Mouse (Mus musculus) left cerebral cortex, adult 18-20 months (tissue): ENCODE measurements around the gene Npb. TPM values are rescaled to one million over a fixed set of nuclear protein-coding genes. Genes with fewer than 3 reads are reported as not detected.

Experiments used
- DNase-seq, 2 experiments: peaks; one replicate each; pipeline ENCODE4 v3.0.0; 2021 to 2022; ENCODE audit warnings: low spot score in 2 of 2, mixed read lengths in 1 of 2
- total RNA-seq, 2 experiments: library from RNA; stranded (reverse); gene quantifications; 2 replicates each; pipeline ENCODE4 v1.2.3; 2021

Npb gene
- total RNA-seq, 2 experiments from 2014 or later: 1.3 TPM; not detected in 1

DNA sequence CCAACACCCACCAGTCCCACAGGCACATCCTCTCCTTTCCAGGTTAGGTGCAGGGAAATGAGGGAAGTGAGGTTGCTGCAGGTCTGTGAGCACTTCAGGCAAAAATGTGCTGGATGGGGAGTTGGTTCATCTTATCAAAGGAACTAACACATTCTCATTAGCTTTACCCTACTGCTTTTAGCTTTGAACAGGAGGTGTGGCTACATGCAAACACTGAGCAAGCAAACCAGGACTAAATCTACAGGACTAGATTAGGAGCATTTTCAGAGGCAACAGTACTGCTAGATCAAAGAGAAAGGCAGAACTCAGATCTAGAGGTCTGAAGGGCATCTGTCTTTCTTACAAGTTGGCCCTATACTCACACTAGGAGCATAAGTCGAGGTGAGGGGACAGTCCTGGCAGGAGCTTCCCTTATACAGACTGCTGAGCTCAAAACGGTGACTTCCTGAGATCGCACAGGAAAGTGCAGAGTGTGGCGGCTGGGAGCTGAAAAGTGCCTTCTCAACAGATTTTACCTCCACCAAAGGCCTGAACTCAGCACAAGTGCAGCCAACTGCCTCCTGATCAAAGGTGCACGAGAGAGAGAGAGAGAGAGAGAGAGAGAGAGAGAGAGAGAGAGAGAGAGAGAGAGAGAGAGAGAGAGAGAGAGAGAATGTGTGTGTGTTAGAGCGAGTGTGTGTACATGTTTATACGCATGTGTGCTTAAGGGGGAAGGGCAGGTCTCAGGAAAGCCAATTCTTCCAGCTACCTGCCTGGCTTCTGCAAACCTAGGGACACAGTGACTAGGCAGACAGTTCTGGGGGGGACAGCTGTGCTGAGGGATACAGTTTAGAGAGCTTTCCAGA is 22.8 kb downstream of the Npb start:
- no peak for DNase-seq

DNA sequence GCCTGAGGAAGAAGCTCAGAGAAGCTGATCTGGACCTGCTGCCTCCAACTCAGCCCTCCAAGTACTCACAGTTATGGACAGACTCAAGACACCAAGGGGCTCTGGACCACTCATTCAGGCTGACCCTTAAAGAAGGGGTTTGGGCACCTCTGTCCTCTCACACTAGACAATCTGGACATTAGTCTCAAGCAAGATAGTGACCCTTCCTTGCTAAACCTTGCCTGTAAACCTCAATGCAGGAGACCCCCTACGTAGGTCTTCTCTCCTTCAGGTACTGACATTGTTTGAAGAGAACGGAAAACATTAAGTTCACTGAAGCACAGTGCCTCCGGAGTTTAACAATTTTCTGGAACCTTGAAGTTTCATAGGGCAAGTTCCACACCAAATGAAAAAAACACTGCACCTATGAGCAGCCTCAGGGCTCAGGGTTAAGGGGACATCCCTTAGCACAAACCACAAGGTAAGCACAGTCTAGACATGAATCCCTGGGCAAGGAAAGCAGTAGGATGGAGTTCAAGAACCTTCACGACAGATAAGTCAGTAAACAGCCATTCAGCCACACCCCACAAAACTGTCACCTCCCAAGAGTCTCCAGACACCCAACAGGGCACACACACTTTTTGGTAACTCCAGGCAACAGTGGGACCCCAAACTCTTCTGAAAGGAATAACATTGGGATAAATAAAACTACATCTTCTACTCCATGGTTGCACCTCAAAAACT is 23.6 kb downstream of the Npb start:
- no peak for DNase-seq

- DNase-seq: peak; percentile 50 to 61
Observed at GRCm38 (mm10) chr11:120632559-120633519, 24.6 kb downstream of the Npb start.

DNA sequence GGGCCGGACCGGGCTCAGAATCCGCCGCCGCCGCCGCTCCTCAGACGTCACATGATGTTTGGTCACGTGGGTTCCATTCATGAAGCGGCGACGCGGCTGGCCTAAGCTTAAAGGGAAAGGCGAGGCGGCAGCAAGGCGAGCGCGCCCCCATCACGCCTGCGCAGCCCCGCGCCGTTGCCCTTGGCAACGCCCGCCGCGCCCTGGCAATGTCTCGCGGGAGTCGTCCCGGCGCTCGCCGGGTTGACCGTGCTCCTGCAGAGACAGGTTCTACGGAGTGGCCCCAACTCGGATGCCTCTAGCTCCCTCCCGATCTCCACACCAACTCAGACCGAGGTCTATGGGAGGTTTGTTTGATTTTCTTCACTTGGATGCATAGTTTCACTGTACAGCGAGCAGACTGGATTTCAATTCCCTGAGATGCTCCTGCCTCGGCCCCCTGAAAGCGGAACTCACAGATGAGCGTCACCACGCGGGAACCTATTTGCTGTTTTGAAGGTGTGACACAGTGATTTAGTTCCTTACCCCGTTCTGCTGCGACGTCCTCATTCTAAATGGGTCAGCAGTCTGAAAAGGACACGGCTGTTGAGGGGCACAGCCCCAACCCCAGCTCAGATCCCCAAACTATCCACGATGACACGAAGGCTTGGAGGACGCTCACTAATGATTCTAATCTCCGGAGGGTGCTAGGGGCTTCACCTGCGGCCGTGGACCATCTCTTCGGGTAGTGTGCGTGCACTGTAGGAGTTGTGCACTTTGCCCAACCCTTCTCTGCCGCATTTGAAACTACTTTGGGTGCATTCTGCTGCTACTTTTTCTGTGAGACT is 25.5 kb downstream of the Npb start, which contains the start of gene Mafg:
TSS of gene Mafg (minus strand) at position 81 of the 824 bp plus-strand sequence.
- peak; percentile 89 to 95 for DNase-seq

- DNase-seq: no peak
Observed at GRCm38 (mm10) chr11:120634810-120635209, 26.5 kb downstream of the Npb start.

GRCm38 (mm10) chr11:120641255-120641654 is 33.0 kb downstream of the Npb start:
- no peak for DNase-seq

DNA sequence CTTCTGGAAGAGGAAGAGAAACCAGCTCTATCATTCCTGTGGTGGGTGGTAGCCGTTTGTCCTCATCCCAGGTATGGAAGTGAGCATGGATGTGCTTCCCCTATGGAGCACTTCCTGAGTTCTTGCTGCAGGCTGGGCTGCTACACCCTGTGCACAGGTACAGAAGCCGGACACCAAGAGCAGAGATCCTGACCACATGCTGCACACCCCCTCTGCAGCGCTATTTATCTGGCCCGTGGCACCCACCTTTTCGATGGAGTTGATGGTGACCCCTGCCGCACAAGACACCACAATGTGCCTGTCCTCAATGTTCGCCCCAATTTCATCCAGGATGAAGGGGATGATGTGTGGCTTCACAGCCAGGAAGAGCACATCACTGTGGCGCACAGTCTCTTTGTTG is 33.6 kb downstream of the Npb start:
- no peak for DNase-seq

DNA sequence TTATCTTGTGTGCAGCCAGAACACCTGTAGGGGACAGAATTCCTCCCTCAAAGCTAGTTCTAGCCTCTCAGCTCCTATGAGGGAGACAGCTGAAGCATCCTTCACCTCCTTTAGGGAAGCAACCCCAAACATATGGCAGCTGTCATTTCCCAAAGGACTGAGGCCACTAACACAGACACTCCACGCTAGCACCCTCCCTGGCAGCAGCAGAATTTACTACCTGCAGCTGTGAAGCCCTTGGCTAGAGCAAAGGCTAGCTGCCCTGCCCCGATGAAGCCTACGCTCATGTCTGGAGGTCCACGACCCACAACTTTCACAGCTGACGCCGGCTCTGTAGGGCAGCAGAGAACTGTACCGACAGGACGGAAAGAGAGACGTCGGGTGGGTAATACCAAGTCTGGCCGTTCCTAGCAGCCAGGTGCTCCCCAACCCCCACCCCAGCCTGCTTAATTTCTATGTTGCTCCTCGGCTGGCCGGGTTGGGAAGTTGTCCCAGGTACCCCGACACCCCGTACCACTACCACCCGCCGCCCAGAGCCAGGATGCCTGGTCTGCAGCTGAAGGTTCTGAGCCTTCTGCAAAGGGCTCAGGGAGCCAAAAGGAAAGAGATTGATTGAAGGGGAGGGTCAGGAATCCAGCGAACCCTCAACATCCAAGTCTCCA is 34.8 kb downstream of the Npb start:
- DNase-seq: no peak

DNA sequence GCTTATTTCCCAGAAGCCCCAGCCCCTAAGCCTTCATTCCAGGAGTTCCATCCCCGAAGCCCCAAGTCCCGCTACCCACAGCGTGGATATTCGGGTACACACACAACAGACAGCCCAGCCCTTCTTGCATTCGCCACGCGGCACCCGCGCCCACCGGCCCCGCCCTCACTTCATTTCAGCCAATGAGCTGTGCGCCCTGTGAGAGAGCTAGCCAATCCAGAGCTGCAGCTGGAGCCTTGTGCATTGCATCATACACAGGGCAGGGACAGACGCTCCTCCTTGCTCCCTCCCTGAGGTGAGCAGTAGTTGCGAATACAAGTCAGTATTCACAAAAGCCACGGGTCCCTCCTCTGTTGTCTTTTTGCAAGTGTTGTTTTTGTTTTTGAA is 35.3 kb downstream of the Npb start, which contains the start of gene Pycr1:
TSS of gene Pycr1 (minus strand) at position 169 of the 387 bp plus-strand sequence.
- peak; percentile 91 to 95 for DNase-seq

DNA sequence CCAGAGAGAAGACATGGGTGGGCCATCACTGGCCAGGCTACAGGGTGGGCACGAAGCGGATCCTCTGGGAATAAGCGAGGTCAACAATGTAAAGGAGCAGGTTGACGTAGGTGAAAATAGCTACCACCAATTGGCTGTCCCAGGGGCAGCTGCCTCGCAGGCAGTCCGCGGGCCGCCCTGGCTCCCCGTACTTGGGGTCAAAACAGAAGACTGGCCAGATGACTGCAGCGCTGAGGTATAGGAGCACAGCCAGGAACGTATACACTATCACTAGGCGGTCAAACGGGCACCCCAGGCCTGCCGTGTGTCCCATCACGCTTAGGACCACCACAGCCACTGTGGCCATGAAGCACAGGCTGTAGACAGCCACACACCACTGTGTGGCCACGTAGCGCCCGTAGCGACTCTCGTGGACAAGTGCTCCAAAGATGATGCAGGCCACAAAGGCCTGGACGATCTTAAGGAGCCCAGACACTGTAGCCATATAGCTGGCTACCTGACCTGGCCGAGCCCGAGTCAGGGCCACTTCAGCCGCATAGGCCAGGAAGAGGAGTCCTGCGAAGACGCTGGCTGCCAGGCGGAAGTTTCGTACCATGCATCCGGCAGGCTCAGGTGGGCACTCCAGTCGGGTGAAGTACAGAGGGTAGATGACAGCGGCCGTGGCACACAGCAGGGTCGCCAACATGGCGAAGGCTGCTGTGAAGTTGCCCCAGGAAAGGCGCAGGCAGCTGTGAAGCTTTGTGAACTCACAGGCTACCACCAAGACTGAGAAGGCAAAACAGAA is 39.0 kb downstream of the Npb start:
- DNase-seq: no peak

DNA sequence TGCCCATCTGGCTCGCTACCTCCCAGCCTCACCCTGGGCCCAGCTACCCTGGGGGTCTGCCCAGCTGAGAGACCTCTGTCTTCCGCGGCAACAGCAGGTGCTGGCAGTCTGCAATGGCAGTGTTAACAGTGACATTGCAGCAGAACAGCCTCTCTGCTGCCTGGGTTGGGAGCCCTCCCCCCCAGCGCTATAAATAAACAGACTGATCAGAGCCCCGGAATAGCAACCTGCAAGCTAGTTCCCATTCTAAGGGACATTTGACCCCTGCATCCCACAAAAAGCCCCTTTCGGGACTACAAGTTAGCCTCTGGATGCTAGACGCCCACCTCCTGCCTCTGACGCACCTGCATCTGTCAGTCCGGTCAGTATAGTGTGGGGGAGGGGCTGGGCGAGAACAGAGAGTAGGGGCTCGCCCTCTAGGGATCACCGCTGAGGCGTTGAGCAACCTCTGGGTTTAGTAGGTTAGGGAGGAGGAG is 39.8 kb downstream of the Npb start, which contains the start of gene Myadml2:
TSS of gene Myadml2 (minus strand) at position 158 of the 476 bp plus-strand sequence.
- no peak for DNase-seq

GRCm38 (mm10) chr11:120651872-120652271 is 43.6 kb downstream of the Npb start:
- no peak for DNase-seq

- DNase-seq: no peak
Observed at GRCm38 (mm10) chr11:120654741-120655140, 46.5 kb downstream of the Npb start.

DNA sequence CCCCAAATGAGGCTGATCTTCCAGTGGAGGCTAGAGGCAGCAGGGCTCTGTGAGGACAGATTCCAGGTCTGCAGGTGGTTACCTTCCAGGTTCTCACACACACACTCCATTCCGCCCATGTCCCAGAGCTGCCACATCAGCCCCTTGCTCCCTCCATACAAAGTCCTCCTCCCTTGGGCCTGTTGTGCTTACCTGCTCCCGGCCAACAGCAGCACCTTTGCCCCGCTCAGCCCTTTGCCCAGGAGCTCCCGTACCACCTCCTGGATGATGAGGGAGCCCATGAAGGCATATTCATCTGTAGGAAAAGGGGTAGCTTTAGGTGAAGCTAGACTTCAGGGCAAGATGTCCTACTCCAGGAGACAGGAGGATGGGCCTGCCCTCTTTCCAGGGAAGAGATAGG is 49.0 kb downstream of the Npb start:
- DNase-seq: no peak
